Mouse (Mus musculus): Measurements from ENCODE around the gene Ctnnd2. TPM values are rescaled to one million over a fixed set of nuclear protein-coding genes. Genes with fewer than 3 reads are reported as not detected.

The Ctnnd2 gene
- polyA plus RNA-seq, 1 experiment: 4.6 TPM

GRCm38 (mm10) chr15:30170031-30170430 lies 2.4 kb upstream of the Ctnnd2 start:
- TF ChIP-seq POLR2A (IDR thresholded peaks at IDR 0.05; ENCODE audit: control insufficient read depth, extremely low read depth, insufficient read depth, low read length, poor library complexity) (no peak), CTCF (IDR thresholded peaks at IDR 0.05; ENCODE audit: borderline replicate concordance, control insufficient read depth, extremely low read depth, insufficient read depth, low read length, poor library complexity) (no peak)
- 80% methylated on average over 8 of the region's 8 CpGs for WGBS

GRCm38 (mm10) chr15:30171493-30172195 lies 749 bp upstream of the Ctnnd2 start:
- no peak overlapping the region for H3K4me3 ChIP-seq (ENCODE audit: control insufficient read depth, insufficient read depth, low read length)
- H3K27me3 ChIP-seq (ENCODE audit: control insufficient read depth, insufficient read depth, low read length): peaks cover 2% of the 10 kb centered on the region; the same call in 1 of the 2 replicates

More at GRCm38 (mm10) chr15:30170031-30170430, 2.4 kb upstream of the Ctnnd2 start:
- Histone ChIP-seq H3K36me3 (ENCODE audit: control insufficient read depth, insufficient read depth, low read length) (no peaks in the 10 kb centered on the region), H3K4me3 (ENCODE audit: control insufficient read depth, insufficient read depth, low read length) (no peak overlapping the region), H3K27me3 (ENCODE audit: control insufficient read depth, insufficient read depth, low read length) (peaks cover 2% of the 10 kb centered on the region; the same call in 1 of the 2 replicates), H3K4me1 (replicated peaks; ENCODE audit: control insufficient read depth, insufficient read depth, low read length) (no peaks in the 10 kb centered on the region), H3K27ac (ENCODE audit: control insufficient read depth, insufficient read depth, low read length) (no peak overlapping the region)
- DNase-seq: no peak

GRCm38 (mm10) chr15:30173370-30173941 lies 1.1 kb downstream of the Ctnnd2 start:
- H3K27me3 ChIP-seq (ENCODE audit: control insufficient read depth, insufficient read depth, low read length): peaks cover 2% of the 10 kb centered on the region; the same call in 1 of the 2 replicates
- TF ChIP-seq POLR2A (IDR thresholded peaks at IDR 0.05; ENCODE audit: control insufficient read depth, extremely low read depth, insufficient read depth, low read length, poor library complexity) (no peak), CTCF (IDR thresholded peaks at IDR 0.05; ENCODE audit: borderline replicate concordance, control insufficient read depth, extremely low read depth, insufficient read depth, low read length, poor library complexity) (no peak)
- H3K27ac ChIP-seq (ENCODE audit: control insufficient read depth, insufficient read depth, low read length): no peak overlapping the region
- peak overlapping the region; percentile 22; the same call in 1 of the 2 replicates for H3K4me3 ChIP-seq (ENCODE audit: control insufficient read depth, insufficient read depth, low read length)
- no peak for DNase-seq
- no peaks in the 10 kb centered on the region for H3K36me3 ChIP-seq (ENCODE audit: control insufficient read depth, insufficient read depth, low read length)
- 4% methylated on average over 29 of the region's 29 CpGs for WGBS
- no peaks in the 10 kb centered on the region for H3K4me1 ChIP-seq (replicated peaks; ENCODE audit: control insufficient read depth, insufficient read depth, low read length)

More at GRCm38 (mm10) chr15:30171493-30172195, 749 bp upstream of the Ctnnd2 start:
- no peak overlapping the region for H3K27ac ChIP-seq (ENCODE audit: control insufficient read depth, insufficient read depth, low read length)
- no peak for TF ChIP-seq CTCF (IDR thresholded peaks at IDR 0.05; ENCODE audit: borderline replicate concordance, control insufficient read depth, extremely low read depth, insufficient read depth, low read length, poor library complexity)
- TF ChIP-seq POLR2A (IDR thresholded peaks at IDR 0.05; ENCODE audit: control insufficient read depth, extremely low read depth, insufficient read depth, low read length, poor library complexity): no peak
- no peaks in the 10 kb centered on the region for H3K4me1 ChIP-seq (replicated peaks; ENCODE audit: control insufficient read depth, insufficient read depth, low read length)
- no peaks in the 10 kb centered on the region for H3K36me3 ChIP-seq (ENCODE audit: control insufficient read depth, insufficient read depth, low read length)
- WGBS: 29% methylated on average over 11 of the region's 11 CpGs
- no peak for DNase-seq

GRCm38 (mm10) chr15:30174321-30174720 lies 1.9 kb downstream of the Ctnnd2 start:
- TF ChIP-seq POLR2A (IDR thresholded peaks at IDR 0.05; ENCODE audit: control insufficient read depth, extremely low read depth, insufficient read depth, low read length, poor library complexity) (no peak), CTCF (IDR thresholded peaks at IDR 0.05; ENCODE audit: borderline replicate concordance, control insufficient read depth, extremely low read depth, insufficient read depth, low read length, poor library complexity) (no peak)

GRCm38 (mm10) chr15:30184020-30184419 lies 11.6 kb downstream of the Ctnnd2 start:
- Histone ChIP-seq H3K36me3 (ENCODE audit: control insufficient read depth, insufficient read depth, low read length) (no peaks in the 10 kb centered on the region), H3K27me3 (ENCODE audit: control insufficient read depth, insufficient read depth, low read length) (no peaks in the 10 kb centered on the region), H3K27ac (ENCODE audit: control insufficient read depth, insufficient read depth, low read length) (no peak overlapping the region), H3K4me1 (replicated peaks; ENCODE audit: control insufficient read depth, insufficient read depth, low read length) (no peaks in the 10 kb centered on the region), H3K4me3 (ENCODE audit: control insufficient read depth, insufficient read depth, low read length) (no peak overlapping the region)
- WGBS: 93% methylated on average over 7 of the region's 7 CpGs
- no peak for DNase-seq
- no peak for TF ChIP-seq POLR2A (IDR thresholded peaks at IDR 0.05; ENCODE audit: control insufficient read depth, extremely low read depth, insufficient read depth, low read length, poor library complexity)
- TF ChIP-seq CTCF (IDR thresholded peaks at IDR 0.05; ENCODE audit: borderline replicate concordance, control insufficient read depth, extremely low read depth, insufficient read depth, low read length, poor library complexity): no peak

More at GRCm38 (mm10) chr15:30174321-30174720, 1.9 kb downstream of the Ctnnd2 start:
- H3K27ac ChIP-seq (ENCODE audit: control insufficient read depth, insufficient read depth, low read length): no peak overlapping the region
- no peaks in the 10 kb centered on the region for H3K4me1 ChIP-seq (replicated peaks; ENCODE audit: control insufficient read depth, insufficient read depth, low read length)
- H3K36me3 ChIP-seq (ENCODE audit: control insufficient read depth, insufficient read depth, low read length): no peaks in the 10 kb centered on the region
- no peak for DNase-seq
- 60% methylated on average over 7 of the region's 7 CpGs for WGBS
- H3K4me3 ChIP-seq (ENCODE audit: control insufficient read depth, insufficient read depth, low read length): no peak overlapping the region
- H3K27me3 ChIP-seq (ENCODE audit: control insufficient read depth, insufficient read depth, low read length): peaks cover 2% of the 10 kb centered on the region; the same call in 1 of the 2 replicates

- no peak for DNase-seq
- no peak for TF ChIP-seq CTCF (IDR thresholded peaks at IDR 0.05; ENCODE audit: borderline replicate concordance, control insufficient read depth, extremely low read depth, insufficient read depth, low read length, poor library complexity)
- TF ChIP-seq POLR2A (IDR thresholded peaks at IDR 0.05; ENCODE audit: control insufficient read depth, extremely low read depth, insufficient read depth, low read length, poor library complexity): no peak
- H3K4me3 ChIP-seq (ENCODE audit: control insufficient read depth, insufficient read depth, low read length): no peak overlapping the region
Observed at GRCm38 (mm10) chr15:30190872-30191271, 18.5 kb downstream of the Ctnnd2 start.

More at GRCm38 (mm10) chr15:30190872-30191271, 18.5 kb downstream of the Ctnnd2 start:
- no peaks in the 10 kb centered on the region for H3K36me3 ChIP-seq (ENCODE audit: control insufficient read depth, insufficient read depth, low read length)
- no peaks in the 10 kb centered on the region for H3K27me3 ChIP-seq (ENCODE audit: control insufficient read depth, insufficient read depth, low read length)
- no peaks in the 10 kb centered on the region for H3K4me1 ChIP-seq (replicated peaks; ENCODE audit: control insufficient read depth, insufficient read depth, low read length)
- H3K27ac ChIP-seq (ENCODE audit: control insufficient read depth, insufficient read depth, low read length): no peak overlapping the region
